Mouse (Mus musculus): ENCODE data around the gene Kcna7. TPM values are rescaled to one million over a fixed set of nuclear protein-coding genes. Genes with fewer than 3 reads are reported as not detected.

The Kcna7 gene
- polyA plus RNA-seq, 1 experiment from 2014 or later: 0.20 TPM

DNA sequence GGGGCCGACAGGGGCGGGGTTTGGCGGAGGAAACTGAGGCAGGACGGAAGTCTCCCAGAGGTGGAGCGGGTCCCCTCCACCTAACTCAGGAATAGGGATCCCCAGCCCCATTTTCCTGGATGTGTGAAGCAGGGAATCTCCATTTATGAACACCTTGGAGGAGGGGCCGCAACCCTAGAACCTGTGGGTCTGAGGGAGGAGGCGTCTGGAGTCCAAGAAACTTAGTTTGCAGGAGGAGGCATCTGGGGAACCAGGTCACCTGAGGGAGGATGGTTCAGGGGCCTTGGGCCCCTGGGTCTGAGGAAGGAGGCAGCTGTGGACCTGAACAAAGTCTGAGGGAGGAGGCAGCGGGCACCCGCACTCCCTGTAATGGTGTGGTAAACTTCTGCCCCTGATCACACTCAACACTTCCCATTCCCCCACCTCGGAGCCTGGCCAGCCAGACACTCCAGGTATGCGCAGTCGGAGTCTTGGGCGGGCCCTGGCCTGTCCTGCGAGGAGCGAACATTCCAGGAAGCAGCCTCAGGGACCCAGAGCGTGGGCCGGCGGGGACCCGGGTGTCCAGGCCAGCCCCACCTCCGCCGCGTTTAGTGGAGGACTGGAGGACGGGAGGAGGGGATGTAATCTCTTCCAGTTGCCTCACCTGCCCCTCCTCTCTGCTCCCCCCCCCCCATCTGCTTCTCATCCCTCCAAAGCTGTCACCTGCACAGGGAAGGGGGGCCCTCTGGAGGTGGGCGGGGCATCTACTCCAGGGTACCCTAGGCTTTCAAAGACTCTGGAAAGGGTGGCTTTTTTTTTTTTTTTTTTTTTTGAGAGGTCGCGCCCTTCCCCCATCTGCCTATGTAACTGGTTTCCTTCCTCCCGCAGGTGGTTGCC lies 8.6 kb downstream of the Kcna7 start:
- no peaks in the 10 kb centered on the region for H3K4me1 ChIP-seq (ENCODE audit: control insufficient read depth, insufficient read depth, low read length)
- peaks cover 99% of the 10 kb centered on the region for H3K27me3 ChIP-seq (ENCODE audit: control insufficient read depth, insufficient read depth, low read length)
- DNase-seq (ENCODE audit: low spot score) (no peak), ATAC-seq (ENCODE audit: insufficient read depth, low FRiP score, low TSS enrichment) (no peak; the same call in 1 of the 2 replicates)
- 3% methylated on average over 27 of the region's 27 CpGs for WGBS
- peak overlapping the region; percentile 39 for H3K9ac ChIP-seq (ENCODE audit: low read length)
- H3K9me3 ChIP-seq (ENCODE audit: control insufficient read depth, low read length): no peaks in the 10 kb centered on the region
- H3K36me3 ChIP-seq (ENCODE audit: control insufficient read depth, insufficient read depth, low read length): no peaks in the 10 kb centered on the region
- peak overlapping the region; percentile 82 for H3K4me2 ChIP-seq (ENCODE audit: low read depth)
- H3K4me3 ChIP-seq (ENCODE audit: low read depth, low read length): peak overlapping the region; percentile 41
- no peak overlapping the region for H3K27ac ChIP-seq (ENCODE audit: low read depth, low read length)

DNA sequence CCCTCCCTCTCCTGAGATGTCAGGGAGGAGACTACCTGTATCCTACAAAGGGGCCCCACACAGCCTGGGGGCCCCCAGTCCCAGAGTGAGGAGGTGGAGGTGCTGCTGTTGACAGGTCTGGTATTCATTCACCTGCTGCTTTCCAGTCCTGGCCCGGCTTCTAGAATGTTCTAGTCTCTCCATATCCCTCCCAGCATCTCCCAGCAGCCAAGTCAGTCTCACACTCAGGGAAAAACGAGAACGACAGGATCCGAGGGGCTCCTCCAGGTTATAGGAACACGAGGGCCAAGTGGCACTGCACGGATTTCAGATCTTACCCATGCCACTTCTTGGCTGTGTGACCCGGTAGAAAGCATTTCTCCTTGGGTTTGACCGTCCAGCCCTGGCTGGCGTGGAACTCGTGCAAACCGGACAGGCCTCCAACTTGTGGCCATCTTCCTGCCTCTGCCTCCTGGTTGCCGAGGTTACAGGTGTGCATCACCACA lies 9.3 kb downstream of the Kcna7 start:
- no peaks in the 10 kb centered on the region for H3K4me1 ChIP-seq (ENCODE audit: control insufficient read depth, insufficient read depth, low read length)
- peaks cover 97% of the 10 kb centered on the region for H3K27me3 ChIP-seq (ENCODE audit: control insufficient read depth, insufficient read depth, low read length)
- no peaks in the 10 kb centered on the region for H3K9me3 ChIP-seq (ENCODE audit: control insufficient read depth, low read length)
- no peak overlapping the region; the same call in 1 of the 2 replicates for H3K4me3 ChIP-seq (ENCODE audit: low read depth, low read length)
- ATAC-seq (ENCODE audit: insufficient read depth, low FRiP score, low TSS enrichment): no peak
- no peak overlapping the region for H3K4me2 ChIP-seq (ENCODE audit: low read depth)
- H3K36me3 ChIP-seq (ENCODE audit: control insufficient read depth, insufficient read depth, low read length): no peaks in the 10 kb centered on the region
- no peak for DNase-seq (ENCODE audit: low spot score)
- no peak overlapping the region for H3K9ac ChIP-seq (ENCODE audit: low read length)
- 43% methylated on average over 12 of the region's 12 CpGs for WGBS
- H3K27ac ChIP-seq (ENCODE audit: low read depth, low read length): no peak overlapping the region

DNA sequence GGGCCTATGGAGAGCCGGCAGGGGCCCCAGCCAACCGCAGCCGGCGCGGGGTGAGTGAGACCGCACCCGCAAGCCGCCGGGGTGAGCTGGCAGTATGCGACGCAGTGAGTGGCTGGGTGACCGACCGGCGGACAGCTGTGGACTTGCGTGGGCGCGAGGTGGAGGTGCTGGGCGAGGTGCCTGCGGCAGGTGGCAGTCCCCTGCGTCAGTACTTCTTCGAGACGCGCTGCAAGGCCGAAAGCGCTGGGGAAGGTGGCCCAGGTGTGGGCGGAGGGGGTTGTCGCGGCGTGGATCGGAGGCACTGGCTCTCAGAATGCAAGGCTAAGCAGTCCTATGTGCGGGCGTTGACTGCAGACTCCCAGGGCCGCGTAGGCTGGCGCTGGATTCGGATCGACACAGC lies 10.2 kb downstream of the Kcna7 start:
- Histone ChIP-seq H3K4me1 (ENCODE audit: control insufficient read depth, insufficient read depth, low read length) (no peaks in the 10 kb centered on the region), H3K9ac (ENCODE audit: low read length) (no peak overlapping the region), H3K4me3 (ENCODE audit: low read depth, low read length) (no peak overlapping the region), H3K9me3 (ENCODE audit: control insufficient read depth, low read length) (no peaks in the 10 kb centered on the region), H3K27ac (ENCODE audit: low read depth, low read length) (no peak overlapping the region), H3K36me3 (ENCODE audit: control insufficient read depth, insufficient read depth, low read length) (no peaks in the 10 kb centered on the region), H3K4me2 (ENCODE audit: low read depth) (no peak overlapping the region), H3K27me3 (ENCODE audit: control insufficient read depth, insufficient read depth, low read length) (peaks cover 94% of the 10 kb centered on the region)
- 11% methylated on average over 37 of the region's 37 CpGs for WGBS
- DNase-seq (ENCODE audit: low spot score): no peak
- ATAC-seq (ENCODE audit: insufficient read depth, low FRiP score, low TSS enrichment): no peak

DNA sequence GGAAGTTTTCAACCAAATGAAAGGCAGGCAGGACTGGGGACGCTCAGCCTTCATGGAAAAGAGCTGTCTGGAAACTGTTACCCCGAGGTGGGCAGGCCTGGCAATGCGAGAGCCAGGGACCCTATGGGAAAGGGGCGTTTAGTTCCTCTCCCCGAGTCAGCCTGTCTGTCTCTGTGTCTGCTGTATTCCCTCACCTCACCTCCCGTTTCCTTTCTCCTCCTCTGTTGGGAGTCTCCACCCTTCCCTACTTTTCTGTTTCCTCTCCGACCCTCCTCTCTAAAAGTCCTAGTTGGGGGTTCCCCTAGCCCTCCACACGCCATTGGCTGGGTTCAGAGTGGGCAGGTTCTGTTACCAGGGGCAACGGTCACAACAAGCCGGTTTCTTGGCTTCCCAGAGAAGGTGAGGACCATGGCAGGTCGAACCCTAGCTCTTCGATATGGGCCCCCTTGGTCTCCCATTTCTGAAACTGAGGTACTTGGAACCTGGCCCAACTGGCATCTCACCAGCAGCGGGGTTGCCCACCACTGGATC lies 12.6 kb downstream of the Kcna7 start:
- H3K36me3 ChIP-seq (ENCODE audit: control insufficient read depth, insufficient read depth, low read length): peaks cover 6% of the 10 kb centered on the region
- H3K9ac ChIP-seq (ENCODE audit: low read length): no peak overlapping the region
- no peak for DNase-seq (ENCODE audit: low spot score)
- H3K27ac ChIP-seq (ENCODE audit: low read depth, low read length): no peak overlapping the region
- ATAC-seq (ENCODE audit: insufficient read depth, low FRiP score, low TSS enrichment): no peak
- H3K4me3 ChIP-seq (ENCODE audit: low read depth, low read length): no peak overlapping the region
- peaks cover 78% of the 10 kb centered on the region for H3K27me3 ChIP-seq (ENCODE audit: control insufficient read depth, insufficient read depth, low read length)
- no peaks in the 10 kb centered on the region for H3K4me1 ChIP-seq (ENCODE audit: control insufficient read depth, insufficient read depth, low read length)
- 12% methylated on average over 13 of the region's 13 CpGs for WGBS
- H3K4me2 ChIP-seq (ENCODE audit: low read depth): no peak overlapping the region
- H3K9me3 ChIP-seq (ENCODE audit: control insufficient read depth, low read length): no peaks in the 10 kb centered on the region

DNA sequence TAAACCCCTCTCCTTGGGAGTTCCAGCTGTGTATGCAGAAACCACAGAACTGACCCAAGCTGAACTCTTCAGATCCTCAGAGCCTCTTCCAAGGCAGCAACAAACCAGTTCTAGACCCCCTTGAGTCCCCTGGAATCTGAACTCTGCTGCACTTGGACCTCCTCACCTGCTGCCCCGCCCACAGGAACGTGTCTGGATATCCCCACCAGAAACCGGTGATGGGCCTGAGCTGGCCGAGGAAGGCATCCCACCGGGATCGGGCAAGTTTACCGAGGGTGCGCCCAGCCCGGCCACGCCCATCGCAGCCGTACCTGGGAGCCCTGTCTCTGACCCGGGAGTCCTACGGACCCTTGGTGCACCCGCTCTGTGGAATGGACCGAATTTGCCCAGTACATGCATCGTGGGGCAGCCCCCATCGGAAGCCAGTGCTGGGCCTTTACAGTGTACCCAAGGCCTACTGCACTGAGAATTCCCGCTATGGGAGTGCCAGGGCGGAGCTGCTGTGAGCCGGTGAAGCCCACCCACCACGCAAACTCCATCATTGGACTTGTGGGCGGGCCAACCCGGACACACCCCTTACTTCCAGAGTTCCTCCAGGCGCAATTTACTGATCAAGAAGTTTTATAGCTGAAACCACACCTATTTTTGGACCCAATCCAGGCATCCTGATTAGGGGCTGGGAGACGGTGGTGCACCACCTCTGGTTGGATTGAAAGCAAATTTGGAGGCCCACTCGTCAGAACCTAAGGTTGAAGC lies 14.6 kb downstream of the Kcna7 start:
- no peak for ATAC-seq (ENCODE audit: insufficient read depth, low FRiP score, low TSS enrichment)
- H3K4me2 ChIP-seq (ENCODE audit: low read depth): no peak overlapping the region
- H3K4me3 ChIP-seq (ENCODE audit: low read depth, low read length): no peak overlapping the region
- H3K9ac ChIP-seq (ENCODE audit: low read length): no peak overlapping the region
- no peaks in the 10 kb centered on the region for H3K4me1 ChIP-seq (ENCODE audit: control insufficient read depth, insufficient read depth, low read length)
- no peak for DNase-seq (ENCODE audit: low spot score)
- H3K27me3 ChIP-seq (ENCODE audit: control insufficient read depth, insufficient read depth, low read length): peaks cover 57% of the 10 kb centered on the region
- no peaks in the 10 kb centered on the region for H3K9me3 ChIP-seq (ENCODE audit: control insufficient read depth, low read length)
- peaks cover 22% of the 10 kb centered on the region for H3K36me3 ChIP-seq (ENCODE audit: control insufficient read depth, insufficient read depth, low read length)
- 10% methylated on average over 27 of the region's 27 CpGs for WGBS
- no peak overlapping the region for H3K27ac ChIP-seq (ENCODE audit: low read depth, low read length)

DNA sequence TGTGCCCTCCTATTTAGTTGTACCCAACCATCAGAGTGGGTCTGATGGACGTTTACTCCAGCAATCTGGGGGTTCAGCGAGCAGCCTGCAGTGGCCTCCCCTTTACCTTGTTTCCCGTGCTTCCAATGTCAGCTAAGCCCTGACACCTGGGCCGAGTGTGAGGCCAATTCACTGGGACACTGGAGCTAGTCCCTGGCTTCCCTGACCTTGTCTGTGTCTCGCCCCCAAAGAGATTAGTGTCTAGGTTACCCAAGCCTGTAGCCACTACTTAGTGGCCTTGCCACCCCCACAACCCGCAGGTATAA lies 15.1 kb downstream of the Kcna7 start, which contains the start of gene Lhb:
TSS of gene Lhb (plus strand) at position 206 of the 305 bp plus-strand sequence.
- peaks cover 22% of the 10 kb centered on the region for H3K36me3 ChIP-seq (ENCODE audit: control insufficient read depth, insufficient read depth, low read length)
- WGBS: 60% methylated on average over 6 of the region's 6 CpGs

DNA sequence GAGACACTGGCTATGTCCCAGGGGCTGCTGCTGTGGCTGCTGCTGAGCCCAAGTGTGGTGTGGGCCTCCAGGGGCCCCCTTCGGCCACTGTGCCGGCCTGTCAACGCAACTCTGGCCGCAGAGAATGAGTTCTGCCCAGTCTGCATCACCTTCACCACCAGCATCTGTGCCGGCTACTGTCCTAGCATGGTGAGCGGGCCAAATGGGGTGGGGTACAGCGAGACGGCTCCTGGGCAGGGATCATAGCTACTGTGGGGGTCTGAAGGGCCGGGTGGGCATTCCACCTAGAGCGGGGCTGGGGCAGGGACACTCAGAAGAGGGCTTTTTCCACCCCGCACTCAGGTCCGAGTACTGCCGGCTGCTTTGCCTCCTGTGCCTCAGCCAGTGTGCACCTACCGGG lies 15.7 kb downstream of the Kcna7 start:
- H3K27me3 ChIP-seq (ENCODE audit: control insufficient read depth, insufficient read depth, low read length): peaks cover 46% of the 10 kb centered on the region
- no peak overlapping the region for H3K4me2 ChIP-seq (ENCODE audit: low read depth)
- H3K9ac ChIP-seq (ENCODE audit: low read length): no peak overlapping the region
- H3K9me3 ChIP-seq (ENCODE audit: control insufficient read depth, low read length): no peaks in the 10 kb centered on the region
- H3K4me3 ChIP-seq (ENCODE audit: low read depth, low read length): no peak overlapping the region
- peaks cover 22% of the 10 kb centered on the region for H3K36me3 ChIP-seq (ENCODE audit: control insufficient read depth, insufficient read depth, low read length)
- ATAC-seq (ENCODE audit: insufficient read depth, low FRiP score, low TSS enrichment): no peak
- no peak for DNase-seq (ENCODE audit: low spot score)
- no peaks in the 10 kb centered on the region for H3K4me1 ChIP-seq (ENCODE audit: control insufficient read depth, insufficient read depth, low read length)
- WGBS: 91% methylated on average over 14 of the region's 14 CpGs
- no peak overlapping the region for H3K27ac ChIP-seq (ENCODE audit: low read depth, low read length)

More for the DNA sequence above, 15.1 kb downstream of the Kcna7 start, which contains the start of gene Lhb:
- Histone ChIP-seq H3K4me3 (ENCODE audit: low read depth, low read length) (no peak within 1 kb of the TSS), H3K27ac (ENCODE audit: low read depth, low read length) (no peak within 1 kb of the TSS), H3K4me2 (ENCODE audit: low read depth) (no peak within 1 kb of the TSS), H3K9ac (ENCODE audit: low read length) (no peak within 1 kb of the TSS), H3K9me3 (ENCODE audit: control insufficient read depth, low read length) (no peaks in the 10 kb centered on the region), H3K27me3 (ENCODE audit: control insufficient read depth, insufficient read depth, low read length) (peaks cover 52% of the 10 kb centered on the region), H3K4me1 (ENCODE audit: control insufficient read depth, insufficient read depth, low read length) (no peaks in the 10 kb centered on the region)
- no peak for DNase-seq (ENCODE audit: low spot score)
- no peak for ATAC-seq (ENCODE audit: insufficient read depth, low FRiP score, low TSS enrichment)

DNA sequence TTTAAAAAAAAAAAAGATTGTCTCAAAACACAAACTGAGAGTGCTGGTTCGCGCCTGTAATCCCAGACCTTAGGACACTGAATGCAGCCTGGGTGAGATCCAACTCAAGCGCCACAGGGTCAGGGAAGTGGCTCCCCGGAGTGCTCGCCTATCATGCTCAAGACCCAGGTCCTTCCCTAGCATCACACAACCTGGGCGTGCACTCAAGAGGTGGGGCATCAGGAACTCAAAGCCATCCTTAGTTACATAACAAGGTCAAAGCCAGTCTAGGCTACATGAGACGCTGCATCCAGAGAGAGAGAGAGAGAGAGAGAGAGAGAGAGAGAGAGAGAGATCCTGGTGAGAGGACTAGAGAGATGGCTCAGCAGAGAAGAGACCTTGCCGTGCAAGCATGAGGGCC lies 21.1 kb downstream of the Kcna7 start:
- no peak for ATAC-seq (ENCODE audit: insufficient read depth, low FRiP score, low TSS enrichment)
- no peak overlapping the region for H3K4me3 ChIP-seq (ENCODE audit: low read depth, low read length)
- no peaks in the 10 kb centered on the region for H3K27me3 ChIP-seq (ENCODE audit: control insufficient read depth, insufficient read depth, low read length)
- H3K36me3 ChIP-seq (ENCODE audit: control insufficient read depth, insufficient read depth, low read length): peaks cover 31% of the 10 kb centered on the region
- H3K9me3 ChIP-seq (ENCODE audit: control insufficient read depth, low read length): no peaks in the 10 kb centered on the region
- H3K4me2 ChIP-seq (ENCODE audit: low read depth): no peak overlapping the region
- H3K4me1 ChIP-seq (ENCODE audit: control insufficient read depth, insufficient read depth, low read length): no peaks in the 10 kb centered on the region
- no peak overlapping the region for H3K9ac ChIP-seq (ENCODE audit: low read length)
- H3K27ac ChIP-seq (ENCODE audit: low read depth, low read length): no peak overlapping the region
- WGBS: 91% methylated on average over 8 of the region's 8 CpGs
- no peak for DNase-seq (ENCODE audit: low spot score)

Data from neural tube, embryonic 11.5 days (tissue).